Mouse (Mus musculus) frontal cortex, postnatal 10 days (tissue): ENCODE results near the gene Cyp20a1.
A peak's percentile ranks its signal among the peaks of the same experiment; 100 is the strongest.

Source experiments
- DNase-seq, 2 experiments: peaks; one replicate each; pipeline ENCODE4 v3.0.0; 2022; ENCODE audit warnings: low spot score in 2 of 2, mixed read lengths in 1 of 2

Cyp20a1 gene

GRCm38 (mm10) chr1:60342808-60343629 lies at the start of gene Cyp20a1:
Gene Cyp20a1 (plus strand): TSS chr1:60343323.
- peak; percentile 86 to 89 for DNase-seq

DNA sequence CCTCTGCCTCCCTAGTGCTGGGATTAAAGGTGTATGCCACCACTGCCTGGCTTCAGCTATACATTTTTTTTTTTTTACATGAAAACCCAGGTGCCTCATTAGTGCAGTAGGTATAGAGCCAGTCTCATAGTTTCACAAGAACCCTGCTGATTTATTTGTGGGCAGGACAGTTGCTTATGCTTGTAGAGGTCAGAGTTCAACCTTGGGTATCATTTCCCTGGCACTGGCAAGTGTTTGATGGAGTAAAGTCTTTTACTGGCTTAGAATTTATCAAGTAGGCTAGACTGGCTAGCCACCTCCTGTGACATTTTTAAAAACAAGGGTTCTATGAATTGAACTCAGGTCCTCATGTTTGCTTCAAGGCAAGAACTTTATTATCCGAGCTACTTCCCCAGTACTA lies 49.2 kb upstream of the Cyp20a1 start:
- DNase-seq, result no peak

- DNase-seq, result no peak
These were observed 720 bp downstream of the Cyp20a1 start for GRCm38 (mm10) chr1:60343630-60344455.

GRCm38 (mm10) chr1:60344670-60345069 lies 1.5 kb downstream of the Cyp20a1 start:
- no peak for DNase-seq

DNA sequence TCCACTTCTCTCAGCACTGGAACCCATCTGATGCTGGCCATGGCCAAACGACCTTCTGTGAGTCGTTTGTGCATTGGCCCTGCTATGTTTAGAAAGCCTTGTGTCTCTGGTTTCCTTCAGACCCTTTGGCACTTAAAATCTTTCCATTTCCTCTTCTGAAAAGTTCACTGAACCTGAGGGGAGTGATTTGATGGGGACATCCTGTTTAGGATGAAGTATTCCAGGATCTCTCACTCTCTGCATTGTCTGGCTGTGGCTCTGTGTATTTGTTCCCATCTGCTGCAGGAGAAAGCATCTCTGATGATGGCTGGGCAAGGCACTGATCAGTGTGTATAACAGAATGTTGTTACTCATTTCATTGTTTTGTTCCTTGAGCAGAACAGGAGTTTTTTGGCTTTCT lies 2.6 kb downstream of the Cyp20a1 start:
- no peak for DNase-seq

DNA sequence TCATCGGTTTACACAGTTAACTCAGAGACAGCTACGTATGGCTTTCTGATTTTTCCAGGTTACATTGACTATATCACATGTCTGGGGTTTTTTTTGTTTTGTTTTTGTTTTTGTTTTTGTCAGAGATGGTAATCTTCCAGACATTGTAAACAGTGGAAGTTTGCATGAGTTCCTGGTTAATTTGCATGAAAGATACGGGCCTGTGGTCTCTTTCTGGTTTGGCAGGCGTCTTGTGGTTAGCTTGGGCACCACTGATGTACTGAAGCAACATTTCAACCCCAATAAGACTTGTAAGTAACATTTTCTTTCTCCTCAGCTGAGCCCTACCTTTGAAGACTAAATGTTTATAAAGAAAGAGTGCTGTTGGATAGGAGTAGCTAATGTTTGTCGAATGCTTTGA lies 9.7 kb downstream of the Cyp20a1 start:
- DNase-seq, result no peak

GRCm38 (mm10) chr1:60361626-60362025 lies 18.5 kb downstream of the Cyp20a1 start:
- DNase-seq, result no peak

- DNase-seq, result no peak
These were observed 33.4 kb downstream of the Cyp20a1 start for GRCm38 (mm10) chr1:60376556-60376955.

DNA sequence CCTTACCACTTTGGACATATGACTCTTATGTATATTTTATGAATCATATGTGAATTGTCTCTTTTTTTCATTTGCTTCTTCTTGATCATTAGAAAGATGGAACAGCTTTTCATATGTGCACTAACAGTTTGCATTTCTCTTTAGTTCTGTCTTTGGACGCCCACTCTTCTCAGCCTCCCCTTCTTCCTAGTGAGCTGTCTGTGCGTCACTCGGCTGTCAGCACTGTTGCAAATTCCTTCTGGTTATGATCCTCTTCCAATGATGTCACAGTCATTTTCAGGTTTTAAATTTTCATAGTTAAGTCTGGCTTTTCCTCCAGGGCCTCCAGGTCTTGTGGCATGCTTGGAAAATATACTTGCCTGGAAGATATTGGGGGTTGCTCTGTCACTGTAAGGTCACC lies 38.8 kb downstream of the Cyp20a1 start:
- no peak for DNase-seq

- no peak for DNase-seq
These were observed 61.7 kb downstream of the Cyp20a1 start for GRCm38 (mm10) chr1:60404848-60405247.

GRCm38 (mm10) chr1:60408501-60409167 lies 65.5 kb downstream of the Cyp20a1 start:
- DNase-seq, result peak in 1 of 2 experiments; percentile 16

DNA sequence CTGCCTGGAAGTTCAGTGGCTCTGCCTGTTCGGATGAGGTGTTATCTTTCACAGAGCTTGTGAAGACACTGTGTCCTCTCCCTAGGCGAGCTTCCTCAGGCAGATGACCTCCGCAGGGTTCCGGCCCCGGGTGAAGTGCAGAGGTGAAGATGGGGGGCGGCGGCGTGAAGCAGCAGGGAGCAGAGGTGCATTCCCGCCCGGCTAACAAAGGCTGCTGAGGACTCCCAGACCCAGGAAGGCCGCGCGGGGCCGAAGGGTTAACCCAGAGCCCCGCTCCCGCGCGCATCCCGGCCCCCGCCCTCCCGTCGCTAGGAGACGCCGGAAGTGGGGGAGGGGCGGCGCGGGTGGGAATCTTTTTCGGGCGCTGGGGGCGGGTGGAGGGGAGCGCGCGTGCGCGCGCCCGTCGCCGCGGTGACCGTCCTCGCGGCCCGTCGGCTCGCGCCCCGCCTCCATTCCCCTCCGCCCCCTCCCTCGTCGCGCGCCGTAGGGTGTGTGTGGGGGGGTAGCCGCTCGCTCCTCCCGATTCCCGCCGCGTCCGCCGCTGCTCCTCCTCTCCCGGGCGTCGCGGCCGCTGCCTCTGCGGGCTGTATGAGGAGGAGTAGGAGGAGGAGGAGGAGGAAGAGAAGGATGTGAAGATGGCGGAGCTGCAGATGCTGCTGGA lies 66.2 kb downstream of the Cyp20a1 start, which contains the start of gene Abi2:
Gene Abi2, plus strand, starts transcription at position 452 of the 661 bp plus-strand sequence.
- DNase-seq, result peak; percentile 85 to 93

DNA sequence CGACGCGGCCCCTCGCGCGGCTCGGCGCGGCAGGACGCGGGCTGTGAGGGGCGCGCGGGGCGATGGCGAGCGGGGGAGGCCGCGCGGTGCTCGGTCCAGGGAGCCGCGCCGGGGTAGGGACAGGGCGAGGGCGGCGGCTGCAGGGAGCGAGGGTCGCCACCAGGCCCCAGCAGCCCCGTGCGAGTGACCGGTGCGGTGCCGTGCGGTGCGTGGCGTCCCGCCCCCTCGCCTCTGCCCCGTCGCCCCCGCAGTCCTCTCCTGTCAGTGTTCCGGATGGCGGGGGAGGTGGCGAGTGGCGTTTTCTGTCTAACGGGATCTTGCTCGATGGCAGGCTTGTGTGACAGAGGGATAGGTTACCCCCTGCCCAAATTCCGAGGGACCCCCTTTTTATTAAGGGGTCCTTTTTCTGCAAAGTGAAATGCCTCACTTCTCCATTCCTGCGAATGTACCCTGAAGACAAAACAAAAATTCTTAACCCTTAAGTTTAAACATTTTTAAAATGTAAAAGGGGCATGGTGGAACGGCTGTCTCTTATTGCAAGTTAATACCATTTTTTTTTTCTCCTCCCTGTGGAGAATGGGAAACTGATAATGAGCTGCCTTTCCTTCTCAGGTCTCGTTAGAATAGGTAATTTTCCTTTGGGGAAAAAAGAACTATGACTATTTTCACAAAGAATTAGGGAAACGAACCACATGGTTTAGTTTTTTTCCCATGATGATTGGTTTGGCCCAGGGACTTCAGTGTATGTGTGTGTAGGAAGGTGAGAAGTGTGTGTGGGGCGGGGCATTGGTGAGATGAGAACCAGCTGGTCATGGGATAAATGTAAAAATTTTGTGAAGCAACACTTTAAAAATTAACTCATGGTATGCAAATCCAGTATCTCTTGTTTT lies 67.0 kb downstream of the Cyp20a1 start:
- DNase-seq, result peak; percentile 20 to 55

GRCm38 (mm10) chr1:60416724-60417123 lies 73.6 kb downstream of the Cyp20a1 start:
- DNase-seq, result no peak

DNA sequence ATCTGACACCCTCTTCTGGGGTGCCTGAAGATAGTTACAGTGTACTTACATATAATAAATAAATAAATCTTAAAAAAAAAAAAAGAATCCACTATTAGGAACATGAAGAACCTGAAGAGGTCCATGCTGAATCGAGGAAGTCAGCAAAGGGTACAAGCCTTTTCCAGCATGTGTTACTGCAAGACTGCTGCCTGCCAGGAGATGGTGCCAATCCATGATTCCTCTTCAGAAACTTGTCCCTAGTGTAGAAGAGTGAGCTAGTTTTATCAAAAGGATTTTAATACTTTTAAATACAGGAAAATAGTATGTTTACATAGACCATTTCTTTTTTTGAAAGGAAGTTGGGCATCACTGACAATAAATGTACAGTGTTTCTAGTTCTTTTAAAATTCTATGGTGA lies 80.8 kb downstream of the Cyp20a1 start:
- DNase-seq, result no peak

DNA sequence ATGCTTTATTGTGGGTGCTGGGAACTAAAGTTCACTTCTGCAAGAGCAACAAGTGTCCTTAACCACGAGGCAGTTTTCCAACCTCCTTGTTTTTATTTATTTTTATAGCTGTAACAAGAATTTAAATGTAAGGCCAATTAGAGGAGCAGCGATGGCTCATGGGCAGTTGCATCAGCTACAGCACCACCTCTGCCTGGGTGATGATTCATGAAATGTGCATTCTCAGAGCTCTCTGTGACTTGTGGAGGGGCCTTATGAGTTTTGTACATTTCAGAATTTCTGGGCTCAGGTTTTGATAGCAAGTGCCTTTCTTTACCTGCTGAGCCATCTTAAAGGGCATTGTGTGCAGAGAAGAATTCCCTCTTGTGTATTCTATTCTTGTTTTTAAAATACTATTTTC lies 85.2 kb downstream of the Cyp20a1 start:
- no peak for DNase-seq

GRCm38 (mm10) chr1:60428932-60429331 lies 85.8 kb downstream of the Cyp20a1 start:
- no peak for DNase-seq

GRCm38 (mm10) chr1:60431531-60431930 lies 88.4 kb downstream of the Cyp20a1 start:
- no peak for DNase-seq

GRCm38 (mm10) chr1:60432497-60432896 lies 89.4 kb downstream of the Cyp20a1 start:
- DNase-seq, result no peak
